Mouse (Mus musculus): ENCODE data around the gene 1700028K03Rik.

- TF ChIP-seq HCFC1 (IDR thresholded peaks at IDR 0.05; ENCODE audit: borderline replicate concordance, insufficient read depth, low read length): no peak
- no peak for TF ChIP-seq MAFK (IDR thresholded peaks at IDR 0.05; ENCODE audit: insufficient read depth, low read depth, low read length)
- no peak for TF ChIP-seq CHD2 (IDR thresholded peaks at IDR 0.05; ENCODE audit: low read depth, low read length)
These were observed 35.7 kb upstream of the 1700028K03Rik start for GRCm38 (mm10) chr5:107498806-107499310.

Measured in ES-E14 (cell line).